Mouse (Mus musculus): Measurements from ENCODE around the gene Setd1b. TPM values are rescaled to one million over a fixed set of nuclear protein-coding genes. Genes with fewer than 3 reads are reported as not detected.

Setd1b gene
- total and polyA plus RNA-seq, 3 experiments = 3.0 to 23.5 TPM; not detected in 1

- peak; percentile 47; the same call in 1 of the 2 replicates for TF ChIP-seq MYC (IDR thresholded peaks at IDR 0.05; ENCODE audit: low read depth, low read length)
- TF ChIP-seq TAL1 (IDR thresholded peaks at IDR 0.05; ENCODE audit: low read length) = no peak
- no peak for TF ChIP-seq KAT2A (conservative IDR thresholded peaks at IDR 0.05; ENCODE audit: low read depth, low read length)
- TF ChIP-seq NELFE (IDR thresholded peaks at IDR 0.05; ENCODE audit: low read depth, low read length) = no peak
- 0 out of 2 replicates have a peak, but pooled peaks have one; percentile 13 for TF ChIP-seq MAX (IDR thresholded peaks at IDR 0.05; ENCODE audit: low read length)
- TF ChIP-seq ZNF384 (IDR thresholded peaks at IDR 0.05; ENCODE audit: low read depth, low read length) = peak; percentile 48; the same call in 1 of the 2 replicates
- no peak for TF ChIP-seq POLR2A (IDR thresholded peaks at IDR 0.05; ENCODE audit: control insufficient read depth in 1 of 2, insufficient read depth in 1 of 2, low read depth in 1 of 2, low read length in 2 of 2, poor library complexity in 1 of 2)
- no peak for TF ChIP-seq HCFC1 (IDR thresholded peaks at IDR 0.05; ENCODE audit: low read depth, low read length)
- no peak for TF ChIP-seq NRF1 (IDR thresholded peaks at IDR 0.05; ENCODE audit: insufficient read depth, low read depth, low read length, poor library complexity, severe bottlenecking)
- peak; percentile 72 for TF ChIP-seq SIN3A (IDR thresholded peaks at IDR 0.05; ENCODE audit: low read length)
These were observed 13.4 kb downstream of the Setd1b start (continued) for GRCm38 (mm10) chr5:123155425-123155824.

- H3K27me3 ChIP-seq (ENCODE audit: control insufficient read depth in 1 of 2, insufficient read depth in 2 of 2, low read length in 2 of 2) = no peaks in the 10 kb centered on the region
- no peaks in the 10 kb centered on the region; the same call in 1 of the 2 replicates for H3K79me2 ChIP-seq (ENCODE audit: control insufficient read depth, insufficient read depth, low read length, poor library complexity)
- H3K4me1 ChIP-seq (ENCODE audit: control insufficient read depth in 1 of 2, insufficient read depth in 2 of 2, low read length in 2 of 2) = no peaks in the 10 kb centered on the region
- H3K9me3 ChIP-seq (replicated peaks; ENCODE audit: insufficient read depth, low read length) = no peaks in the 10 kb centered on the region
- no peak for DNase-seq (ENCODE audit: low read depth, low spot score)
- no peak overlapping the region for H3K27ac ChIP-seq (ENCODE audit: control insufficient read depth, low read depth, low read length)
- peaks cover 0 to 5% of the 10 kb centered on the region in 2 experiments; a peak in 2 of 4 replicates for H3K36me3 ChIP-seq (ENCODE audit: control insufficient read depth in 1 of 2, insufficient read depth in 2 of 2, low read length in 2 of 2)
- TF ChIP-seq E2F4 (IDR thresholded peaks at IDR 0.05; ENCODE audit: borderline replicate concordance, low read depth, low read length) (no peak), CTCF (IDR thresholded peaks at IDR 0.05 in 2 of 3, conservative IDR thresholded peaks at IDR 0.05 in 1 of 3; ENCODE audit: control insufficient read depth in 1 of 3, insufficient read depth in 1 of 3, low read depth in 2 of 3, low read length in 3 of 3, poor library complexity in 1 of 3, severe bottlenecking in 1 of 3) (peak; percentile 59 to 77 (median 75)), USF1 (IDR thresholded peaks at IDR 0.05; ENCODE audit: low read depth, low read length) (no peak), ETS1 (IDR thresholded peaks at IDR 0.05; ENCODE audit: low read depth, low read length) (no peak), MAFK (IDR thresholded peaks at IDR 0.05; ENCODE audit: borderline replicate concordance, low read depth, low read length) (no peak), UBTF (IDR thresholded peaks at IDR 0.05; ENCODE audit: borderline replicate concordance, insufficient read depth, low read depth, low read length) (no peak), TAL1 (IDR thresholded peaks at IDR 0.05; ENCODE audit: low read length) (no peak), MAX (IDR thresholded peaks at IDR 0.05; ENCODE audit: low read length) (no peak), USF2 (IDR thresholded peaks at IDR 0.05; ENCODE audit: borderline replicate concordance in 1 of 2, insufficient read depth in 1 of 2, low read depth in 1 of 2, low read length in 2 of 2) (no peak), CHD1 (IDR thresholded peaks at IDR 0.05; ENCODE audit: low read depth, low read length) (no peak), NRF1 (IDR thresholded peaks at IDR 0.05; ENCODE audit: insufficient read depth, low read depth, low read length, poor library complexity, severe bottlenecking) (no peak), POLR2A (IDR thresholded peaks at IDR 0.05; ENCODE audit: control insufficient read depth in 1 of 2, insufficient read depth in 1 of 2, low read depth in 1 of 2, low read length in 2 of 2, poor library complexity in 1 of 2) (no peak), MXI1 (IDR thresholded peaks at IDR 0.05; ENCODE audit: low read depth, low read length) (no peak), KAT2A (conservative IDR thresholded peaks at IDR 0.05; ENCODE audit: low read depth, low read length) (no peak), ELF1 (IDR thresholded peaks at IDR 0.05; ENCODE audit: low read depth, low read length) (no peak), SMC3 (IDR thresholded peaks at IDR 0.05; ENCODE audit: low read depth, low read length) (peak; percentile 34), MYC (IDR thresholded peaks at IDR 0.05; ENCODE audit: low read depth, low read length) (no peak), BHLHE40 (IDR thresholded peaks at IDR 0.05; ENCODE audit: borderline replicate concordance, low read depth, low read length) (no peak)
- no peak overlapping the region for H3K9ac ChIP-seq (ENCODE audit: control insufficient read depth, low read depth, low read length, poor library complexity, severe bottlenecking)
- no peak overlapping the region for H3K4me3 ChIP-seq (ENCODE audit: control insufficient read depth in 1 of 2, insufficient read depth in 1 of 2, low read depth in 2 of 2, low read length in 2 of 2)
These were observed 14.8 kb downstream of the Setd1b start for GRCm38 (mm10) chr5:123156763-123157162.

All from MEL (cell line).